Comparison of ENCODE assay signal across 8 mouse cellular contexts in genomic region chr4:123201186-123202093, GRCm38 (mm10). TPM values are rescaled to one million over a fixed set of nuclear protein-coding genes. Genes with fewer than 3 reads are reported as not detected.
DNase-seq lines count a peak whose midpoint lies in the region; ATAC-seq and TF ChIP-seq lines count a peak whose summit lies in the region.

Gene Nt5c1a (plus strand): TSS chr4:123201504.

- H3K27ac ChIP-seq in embryonic facial prominence, embryonic 10.5 days (replicated peaks), result no peak within 1 kb of the TSS
- H3K27ac ChIP-seq in heart, embryonic 10.5 days, result peak within 1 kb of the TSS; percentile 67
- no peak within 1 kb of the TSS for H3K27ac ChIP-seq in kidney, embryonic 16.5 days (ENCODE audit: low read length)
- H3K27ac ChIP-seq in lung, embryonic 14.5 days (ENCODE audit: low read depth), result no peak within 1 kb of the TSS

- H3K4me3 ChIP-seq in embryonic facial prominence, embryonic 10.5 days, result peak within 1 kb of the TSS; percentile 59
- peak within 1 kb of the TSS; percentile 66 for H3K4me3 ChIP-seq in heart, embryonic 10.5 days
- H3K4me3 ChIP-seq in kidney, embryonic 16.5 days (ENCODE audit: low read length), result peak within 1 kb of the TSS; percentile 49
- peak within 1 kb of the TSS; percentile 35 for H3K4me3 ChIP-seq in lung, embryonic 14.5 days (ENCODE audit: low read depth, low read length)

- peak within 1 kb of the TSS; percentile 87 for H3K4me2 ChIP-seq in kidney, embryonic 16.5 days (replicated peaks; ENCODE audit: low read depth, low read length)
- H3K4me2 ChIP-seq in lung, embryonic 14.5 days, result peak within 1 kb of the TSS; percentile 60

- H3K27me3 ChIP-seq in embryonic facial prominence, embryonic 10.5 days (replicated peaks; ENCODE audit: low read depth, poor library complexity, severe bottlenecking), result peaks cover 85% of the 10 kb centered on the region
- peaks cover 81% of the 10 kb centered on the region for H3K27me3 ChIP-seq in heart, embryonic 10.5 days (ENCODE audit: insufficient read depth, poor library complexity, severe bottlenecking)
- peaks cover 28% of the 10 kb centered on the region for H3K27me3 ChIP-seq in kidney, embryonic 16.5 days (ENCODE audit: insufficient read depth, low read length)
- peaks cover 34% of the 10 kb centered on the region for H3K27me3 ChIP-seq in lung, embryonic 14.5 days (ENCODE audit: insufficient read depth, low read length)

- DNase-seq in urinary bladder, adult 2 months (ENCODE audit: low spot score), result peak; percentile 34
- no peak for DNase-seq in urinary bladder, postnatal 4 days (ENCODE audit: low spot score in 2 of 2)
- peak; percentile 63 for DNase-seq in embryonic facial prominence, embryonic 10.5 days (ENCODE audit: low spot score)
- no peak for DNase-seq in heart, embryonic 10.5 days (ENCODE audit: low spot score)
- peak; percentile 17 for DNase-seq in lung, embryonic 14.5 days
- peak; percentile 84 for DNase-seq in skeletal muscle tissue, adult 2 months (ENCODE audit: low read depth, low spot score)

- H3K4me1 ChIP-seq in embryonic facial prominence, embryonic 10.5 days, result peaks cover 19% of the 10 kb centered on the region
- peaks cover 33% of the 10 kb centered on the region for H3K4me1 ChIP-seq in heart, embryonic 10.5 days
- peaks cover 14% of the 10 kb centered on the region for H3K4me1 ChIP-seq in kidney, embryonic 16.5 days (ENCODE audit: insufficient read depth, low read length)
- no peaks in the 10 kb centered on the region for H3K4me1 ChIP-seq in lung, embryonic 14.5 days (ENCODE audit: insufficient read depth)

- H3K9ac ChIP-seq in kidney, embryonic 16.5 days (replicated peaks; ENCODE audit: low read length), result peak within 1 kb of the TSS; percentile 58
- peak within 1 kb of the TSS; percentile 36 for H3K9ac ChIP-seq in lung, embryonic 14.5 days

- ATAC-seq in kidney, embryonic 16.5 days (ENCODE audit: low FRiP score, low TSS enrichment), result peak; percentile 55
- ATAC-seq in lung, embryonic 14.5 days (ENCODE audit: insufficient read depth), result peak; percentile 35; the same call in 1 of the 2 replicates
- ATAC-seq in activated CD4-positive, CD25-positive, alpha-beta regulatory T cell, adult 4 months, result no peak

- no peaks in the 10 kb centered on the region for H3K36me3 ChIP-seq in embryonic facial prominence, embryonic 10.5 days (replicated peaks)
- H3K36me3 ChIP-seq in heart, embryonic 10.5 days, result no peaks in the 10 kb centered on the region
- H3K36me3 ChIP-seq in kidney, embryonic 16.5 days (ENCODE audit: insufficient read depth, low read length), result no peaks in the 10 kb centered on the region
- no peaks in the 10 kb centered on the region for H3K36me3 ChIP-seq in lung, embryonic 14.5 days (ENCODE audit: insufficient read depth)

- no peaks in the 10 kb centered on the region for H3K9me3 ChIP-seq in embryonic facial prominence, embryonic 10.5 days
- H3K9me3 ChIP-seq in heart, embryonic 10.5 days, result no peaks in the 10 kb centered on the region
- no peaks in the 10 kb centered on the region for H3K9me3 ChIP-seq in kidney, embryonic 16.5 days (ENCODE audit: low read length)
- no peaks in the 10 kb centered on the region for H3K9me3 ChIP-seq in lung, embryonic 14.5 days (ENCODE audit: low read depth, low read length)

- no peak for TF ChIP-seq CTCF in lung, embryonic 14.5 days (IDR thresholded peaks at IDR 0.05; ENCODE audit: low read depth)

- WGBS in embryonic facial prominence, embryonic 10.5 days, result under 1% methylated on average over 58 of the region's 58 CpGs
- WGBS in heart, embryonic 10.5 days, result under 1% methylated on average over 56 of the region's 58 CpGs
- WGBS in kidney, embryonic 16.5 days, result under 1% methylated on average over 58 of the region's 58 CpGs
- WGBS in lung, embryonic 14.5 days, result 2% methylated on average over 58 of the region's 58 CpGs

RNA-seq across cellular contexts. Expression of gene Nt5c1a, which starts in this region (rescaled TPM):
- 0.04 and 0.22 TPM in 2 replicates for polyA plus RNA-seq in urinary bladder, adult 2 months (2012; rRNA removed)
- polyA plus RNA-seq in embryonic facial prominence, embryonic 10.5 days (2016; fragmentation: Nextera tagmentation; extraction: Ambion mirVana), result not detected in 2 replicates
- polyA plus RNA-seq in heart, embryonic 10.5 days (2016; fragmentation: Nextera tagmentation; extraction: Ambion mirVana), result 0.31 and 0.46 TPM in 2 replicates
- 0.25 and 0.28 TPM in 2 replicates for polyA plus RNA-seq in kidney, embryonic 16.5 days (2015; fragmentation: Nextera tagmentation; extraction: Ambion mirVana)
- polyA plus RNA-seq in lung, embryonic 14.5 days (2014; fragmentation: Nextera tagmentation; extraction: Ambion mirVana), result 0.20 TPM in 1 of 2 replicates, not detected in the other
- polyA plus RNA-seq in activated CD4-positive, CD25-positive, alpha-beta regulatory T cell, adult 4 months (2017; shearing (Covaris generic)), result not detected

Comparison
In these comparisons a context has a peak if more than half of its experiments do, and no peak if none do; other contexts are left out.
1. Peak in DNase-seq in urinary bladder, adult 2 months; RNA of the gene not detected or under 1 TPM.
2. Peak in DNase-seq and H3K4me3 ChIP-seq in embryonic facial prominence, embryonic 10.5 days; RNA of the gene not detected or under 1 TPM.
3. Peak in ATAC-seq, H3K4me3 ChIP-seq, H3K9ac ChIP-seq and H3K4me2 ChIP-seq in kidney, embryonic 16.5 days; RNA of the gene not detected or under 1 TPM.
4. Peak in DNase-seq, ATAC-seq, H3K4me3 ChIP-seq, H3K9ac ChIP-seq and H3K4me2 ChIP-seq in lung, embryonic 14.5 days; RNA of the gene not detected or under 1 TPM.